Mouse (Mus musculus) cortical plate, adult 2 months (tissue): Measurements from ENCODE around the gene Lmntd1.

Experiments
- CTCF ChIP-seq: fragments of 200-500 bp; IDR thresholded peaks from 2 replicates; pipeline ENCODE4 v1.5.1; 2011; ENCODE audit warnings: mild to moderate bottlenecking, control low read depth, low read length; ENCODE audit not compliant: insufficient read depth; ENCODE audit errors: extremely low read depth
- POLR2A ChIP-seq: fragments of 200-500 bp; IDR thresholded peaks from 2 replicates; pipeline ENCODE4 v1.6.1; 2011; ENCODE audit warnings: mild to moderate bottlenecking, low read length, control low read depth; ENCODE audit not compliant: insufficient read depth; ENCODE audit errors: extremely low read depth

DNA sequence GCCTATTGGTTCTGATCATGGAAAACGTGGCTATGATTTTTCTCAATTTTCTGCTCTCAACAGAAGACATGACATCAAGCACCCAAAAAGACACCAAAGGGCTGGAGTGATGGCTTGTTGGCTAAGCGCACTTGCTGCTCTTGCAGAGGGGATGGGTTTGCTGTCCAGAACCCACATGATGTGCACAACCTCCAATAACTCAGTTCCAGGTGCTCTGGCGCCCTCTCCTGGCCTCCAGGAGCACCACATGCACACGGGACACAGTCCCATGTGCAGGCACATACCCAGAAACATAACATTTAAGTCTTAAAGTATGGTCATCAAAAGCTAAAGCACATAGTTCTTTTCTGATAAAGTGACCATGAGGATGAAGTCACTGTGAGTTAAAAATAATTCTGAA lies 193.7 kb downstream of the Lmntd1 start:
- TF ChIP-seq CTCF (peak; percentile 25; the same call in 1 of the 2 replicates), POLR2A (no peak)
